Mouse (Mus musculus): ENCODE data around the gene Plin1.

DNA sequence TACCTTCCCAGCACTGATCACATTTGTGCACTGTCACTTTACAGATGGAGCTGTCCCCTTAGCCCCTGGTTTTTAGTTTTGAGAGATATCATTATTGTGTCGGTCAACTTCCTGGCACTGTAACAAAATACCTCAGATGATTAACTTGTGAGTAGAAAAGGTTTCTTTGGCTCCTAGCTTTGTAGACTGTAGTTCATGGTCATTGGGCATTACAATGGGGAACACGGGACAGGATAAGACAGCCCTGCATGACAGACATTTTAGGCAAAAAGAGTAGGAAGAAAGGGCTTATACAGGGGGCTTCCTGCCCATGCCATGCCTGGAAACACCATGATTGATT lies 49.8 kb upstream of the Plin1 start:
- no peak for TF ChIP-seq CTCF (conservative IDR thresholded peaks at IDR 0.05 in 1 of 2, IDR thresholded peaks at IDR 0.05 in 1 of 2; ENCODE audit: low read depth in 2 of 2, low read length in 2 of 2)
- TF ChIP-seq KAT2A (IDR thresholded peaks at IDR 0.05; ENCODE audit: insufficient replicate concordance, low read length): no peak
- TF ChIP-seq BHLHE40 (IDR thresholded peaks at IDR 0.05; ENCODE audit: low read depth, low read length): no peak
- no peak for TF ChIP-seq CHD2 (IDR thresholded peaks at IDR 0.05; ENCODE audit: low read length)
- TF ChIP-seq EP300 (IDR thresholded peaks at IDR 0.05; ENCODE audit: low read length): no peak
- TF ChIP-seq HCFC1 (IDR thresholded peaks at IDR 0.05; ENCODE audit: low read depth, low read length): no peak
- TF ChIP-seq UBTF (IDR thresholded peaks at IDR 0.05; ENCODE audit: low read depth, low read length): no peak
- TF ChIP-seq MAX (IDR thresholded peaks at IDR 0.05; ENCODE audit: low read length): no peak
- TF ChIP-seq POLR2A (IDR thresholded peaks at IDR 0.05; ENCODE audit: low read depth, low read length): no peak
- no peak for TF ChIP-seq USF1 (IDR thresholded peaks at IDR 0.05; ENCODE audit: low read depth, low read length)
- no peak for TF ChIP-seq MXI1 (IDR thresholded peaks at IDR 0.05; ENCODE audit: low read depth, low read length)
- TF ChIP-seq JUN (IDR thresholded peaks at IDR 0.05; ENCODE audit: insufficient read depth, low read depth, low read length): no peak
- no peak for TF ChIP-seq ETS1 (conservative IDR thresholded peaks at IDR 0.05; ENCODE audit: low read depth, low read length)
- no peak for TF ChIP-seq SIN3A (IDR thresholded peaks at IDR 0.05; ENCODE audit: low read length)
